Mouse (Mus musculus) cerebral cortex, adult 2 months (tissue): ENCODE data around the gene Uckl1.

ENCODE experiments used
- WGBS: fragments of 180-500 bp; shearing (Covaris S2); methylation state at CpG from one replicate; pipeline ENCODE4 v1.1.7; 2018; 5-methylcytosine and 5-hydroxymethylcytosine counted together

The Uckl1 gene

DNA sequence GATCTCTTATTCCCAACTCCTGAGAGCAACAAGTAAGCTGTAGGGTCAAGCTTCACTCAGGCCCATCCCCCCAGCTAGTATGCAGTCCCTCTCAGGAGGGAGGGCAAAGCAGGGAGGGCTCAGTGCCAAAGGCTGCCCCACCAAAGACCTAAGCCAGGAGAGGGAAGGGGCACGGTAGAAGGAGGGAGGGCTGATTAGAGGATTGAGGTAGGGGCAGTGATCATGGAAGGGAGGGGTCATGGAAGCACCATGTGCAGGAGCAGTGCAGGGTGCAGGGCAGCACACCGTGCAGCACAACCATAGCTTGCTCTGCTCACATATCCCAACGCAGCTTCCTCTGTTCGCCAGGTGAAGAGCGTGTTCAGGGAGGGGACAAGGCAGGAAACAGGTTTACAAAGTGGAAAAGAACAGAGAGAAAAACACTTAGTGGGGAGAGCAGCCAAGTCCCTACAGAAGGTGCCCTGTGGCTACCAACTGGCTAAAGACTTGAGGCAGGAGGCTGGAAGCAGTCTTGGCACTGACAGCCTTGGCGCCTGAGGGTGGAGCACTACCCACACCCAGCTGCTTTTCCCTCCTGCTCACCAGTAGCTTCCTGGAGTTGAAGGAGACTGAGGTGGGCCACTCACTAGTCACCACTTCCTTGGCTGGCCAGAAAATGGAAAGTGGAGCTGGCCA, 13.6 kb downstream of the Uckl1 start:
- 57% methylated on average over 6 of the region's 6 CpGs for WGBS

DNA sequence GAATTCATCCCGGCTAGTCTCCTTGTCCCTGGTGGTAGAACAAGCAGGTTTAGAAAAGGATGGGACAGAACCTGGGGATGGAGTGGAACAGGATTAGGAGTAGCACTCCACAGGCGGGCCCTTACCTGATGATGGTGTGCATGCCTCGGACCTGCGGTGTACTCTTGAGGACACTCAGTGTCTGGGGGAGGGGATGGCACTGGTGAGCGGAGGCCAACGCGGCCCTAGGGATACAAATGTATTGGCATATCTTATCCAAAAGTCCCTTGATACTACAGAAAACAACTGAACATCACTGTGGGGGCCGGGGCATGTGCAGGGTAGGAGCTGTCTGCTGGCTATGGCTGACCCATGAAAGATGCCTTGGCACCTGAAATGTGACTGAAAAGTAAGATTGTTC, 14.3 kb downstream of the Uckl1 start:
- WGBS = 93% methylated on average over 8 of the region's 8 CpGs

DNA sequence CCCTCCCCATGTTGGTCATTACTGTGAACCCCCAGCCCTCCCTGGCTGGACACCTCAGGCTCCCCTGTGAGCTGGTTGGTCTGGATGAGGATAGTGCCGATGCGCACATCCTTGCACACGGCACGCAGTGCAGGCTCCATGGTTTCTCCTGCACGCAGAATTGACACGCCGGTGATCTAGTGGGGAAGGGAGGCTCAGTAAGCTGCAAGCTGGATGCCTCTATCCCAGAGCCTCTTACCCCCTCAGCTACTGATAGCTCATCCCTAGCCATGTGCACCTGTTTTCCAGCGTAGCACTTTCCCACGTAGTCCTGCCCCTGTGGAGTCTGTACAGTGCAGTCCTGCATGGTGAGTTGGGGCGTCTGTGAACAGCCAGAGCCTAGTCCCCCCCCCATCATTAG, 14.8 kb downstream of the Uckl1 start:
- WGBS = 92% methylated on average over 10 of the region's 10 CpGs

DNA sequence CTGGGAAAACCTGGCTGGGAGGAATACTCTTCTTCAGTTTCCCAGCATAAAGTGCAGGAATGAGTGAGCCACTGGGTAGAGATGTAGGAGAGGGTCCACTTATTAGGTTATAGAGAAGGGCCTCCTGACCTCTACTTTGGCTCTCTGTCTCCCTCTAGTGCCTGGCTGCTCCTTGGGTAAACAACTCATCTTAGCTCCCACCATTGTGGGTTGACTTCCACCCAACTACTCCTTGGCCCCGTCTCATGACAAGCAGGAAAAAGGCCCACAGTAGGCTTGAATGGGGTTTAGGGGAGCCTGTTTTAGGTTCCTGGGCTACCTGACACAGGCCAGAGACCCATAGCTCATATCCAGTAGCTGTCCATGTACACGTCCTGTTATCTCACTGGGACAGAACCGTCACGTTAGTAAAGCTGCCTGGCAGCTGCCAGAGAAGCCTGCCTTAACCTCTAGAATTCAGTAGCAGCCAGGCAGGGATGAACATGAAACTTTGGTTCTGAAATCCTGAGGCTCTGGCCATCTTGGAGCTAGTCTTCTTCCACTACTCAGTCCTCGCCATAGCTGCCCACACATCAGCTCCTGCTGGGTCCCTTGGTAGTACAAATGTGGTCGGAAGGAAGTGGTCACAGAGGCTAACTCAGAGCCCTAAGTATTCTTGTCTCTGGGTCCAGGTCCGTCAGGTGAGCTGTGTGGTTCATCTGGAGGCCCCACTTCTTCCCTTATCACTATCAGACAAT, 16.3 kb downstream of the Uckl1 start:
- WGBS = 82% methylated on average over 7 of the region's 7 CpGs

DNA sequence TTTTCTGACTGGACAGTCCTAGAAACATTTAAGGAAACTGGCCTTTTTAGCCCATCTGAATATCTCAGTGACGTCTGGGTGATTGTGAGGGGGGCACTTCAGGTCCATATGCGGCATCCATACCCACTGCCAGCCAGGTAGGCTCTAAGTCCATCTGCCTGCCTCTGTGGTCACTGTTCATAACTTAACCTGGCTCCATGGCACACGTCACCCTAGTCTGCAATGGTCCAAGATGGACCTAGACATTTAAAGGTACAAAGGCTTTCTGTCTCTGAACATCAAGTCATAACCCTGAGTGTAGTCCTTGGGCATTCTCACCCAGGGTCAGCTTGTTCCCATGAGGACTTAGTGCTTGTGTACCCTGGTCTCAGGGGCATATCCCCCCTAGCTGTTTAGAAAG, 17.4 kb downstream of the Uckl1 start:
- 96% methylated on average over 3 of the region's 3 CpGs for WGBS

DNA sequence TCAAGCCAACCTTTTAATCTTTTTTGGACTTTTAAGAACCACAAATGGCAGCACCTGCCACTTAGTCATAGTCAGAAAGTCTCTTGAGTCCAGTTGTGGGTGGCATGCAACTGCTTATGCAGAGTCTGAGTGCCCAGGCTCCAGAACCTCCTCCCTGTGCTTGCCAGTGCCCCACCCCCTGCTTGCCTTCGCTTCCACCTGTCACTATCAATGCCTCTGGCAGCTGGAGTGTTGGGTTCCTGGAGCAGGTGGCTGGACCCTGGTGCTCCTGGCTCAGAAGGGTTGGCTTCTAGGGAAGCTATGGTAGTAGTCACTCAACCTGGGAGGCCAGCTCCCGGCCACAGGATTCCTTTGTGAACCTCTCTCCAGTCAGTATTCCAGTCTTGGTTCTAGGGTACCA, 34.5 kb downstream of the Uckl1 start:
- 89% methylated on average over 2 of the region's 2 CpGs for WGBS

DNA sequence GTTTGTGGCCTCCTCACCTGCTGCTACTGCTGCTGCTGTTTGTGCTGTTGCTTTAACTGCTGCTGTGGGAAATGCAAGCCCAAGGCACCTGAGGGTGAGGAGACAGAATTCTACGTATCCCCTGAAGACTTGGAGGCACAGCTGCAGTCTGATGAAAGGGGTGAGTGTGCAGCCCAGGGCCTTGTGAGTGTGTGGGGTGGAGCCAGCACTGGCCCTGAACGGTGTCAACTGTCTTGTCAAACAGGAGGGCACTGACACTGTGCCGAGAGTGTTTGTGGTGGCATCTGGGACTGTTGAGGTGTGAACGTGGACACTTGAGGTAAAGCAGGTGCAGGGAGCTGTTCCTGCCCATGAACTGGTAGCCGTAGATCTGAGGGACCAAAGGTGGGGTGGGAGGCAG, 36.0 kb downstream of the Uckl1 start:
- 74% methylated on average over 5 of the region's 5 CpGs for WGBS

DNA sequence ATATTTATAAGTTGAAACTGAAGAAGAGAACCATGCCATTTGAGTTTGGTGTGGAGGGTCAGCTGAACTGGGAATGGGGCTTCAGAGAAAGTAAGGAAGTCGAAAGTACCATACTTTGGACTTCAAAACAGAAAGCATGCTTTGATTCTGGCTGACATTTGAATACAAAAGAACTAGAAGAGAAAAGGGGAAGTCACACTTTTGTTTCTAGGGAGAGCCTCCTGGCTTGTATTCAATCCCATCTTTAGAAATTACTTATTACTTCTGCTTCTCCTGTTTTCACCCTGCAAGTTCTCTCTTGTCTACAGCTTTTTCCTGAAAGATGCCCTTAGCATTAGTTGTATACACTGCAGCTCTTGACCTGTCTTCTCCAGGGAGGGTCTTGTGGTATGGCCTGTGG, 36.5 kb downstream of the Uckl1 start:
- 60% methylated on average over 1 of the region's 1 CpGs for WGBS

DNA sequence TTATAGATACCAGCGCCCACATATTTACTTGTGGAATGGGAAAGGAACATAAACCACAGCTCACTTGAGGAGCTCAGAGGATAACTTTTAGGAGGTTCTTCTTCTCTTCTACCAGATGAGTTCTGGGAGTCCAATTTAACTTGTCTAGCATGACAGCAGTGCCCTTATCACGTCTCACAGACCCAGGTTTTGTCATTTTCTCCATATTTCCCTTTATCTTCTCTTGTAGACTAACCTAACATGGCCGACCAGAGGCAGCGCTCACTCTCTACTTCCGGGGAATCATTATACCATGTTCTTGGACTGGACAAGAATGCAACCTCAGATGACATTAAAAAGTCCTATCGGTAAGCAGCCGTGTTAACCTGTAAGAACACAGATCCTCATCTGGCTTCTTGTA, 38.5 kb downstream of the Uckl1 start:
- 95% methylated on average over 7 of the region's 7 CpGs for WGBS

DNA sequence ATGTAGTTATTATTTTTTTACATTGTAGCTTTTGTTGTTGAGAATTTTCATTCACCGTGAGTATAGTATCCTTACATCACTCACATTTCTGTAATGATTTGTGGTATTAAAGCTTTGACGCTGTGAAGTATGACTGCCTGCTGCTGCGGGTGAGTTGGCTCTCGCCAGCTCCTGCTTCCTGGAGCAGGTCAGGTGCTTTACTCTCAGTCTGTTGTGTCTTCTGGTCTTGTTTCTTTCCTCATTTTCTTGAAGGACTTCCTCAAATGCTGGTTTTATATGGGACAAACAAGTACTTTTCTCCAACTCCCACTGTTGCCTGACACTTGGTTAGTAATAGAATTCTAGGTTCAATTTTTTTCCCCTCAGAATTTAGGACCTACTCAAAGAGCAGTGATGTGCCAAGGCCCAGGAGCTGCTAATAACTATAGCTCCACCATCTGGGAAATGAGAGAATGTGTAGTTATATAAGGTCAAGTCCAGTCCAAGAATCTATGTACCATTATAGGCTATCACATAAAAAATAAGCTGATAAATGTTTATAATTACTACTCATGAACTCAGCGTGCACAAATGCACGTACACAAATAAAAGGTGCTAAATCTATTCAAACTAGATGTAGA, 42.8 kb downstream of the Uckl1 start:
- 68% methylated on average over 6 of the region's 6 CpGs for WGBS

DNA sequence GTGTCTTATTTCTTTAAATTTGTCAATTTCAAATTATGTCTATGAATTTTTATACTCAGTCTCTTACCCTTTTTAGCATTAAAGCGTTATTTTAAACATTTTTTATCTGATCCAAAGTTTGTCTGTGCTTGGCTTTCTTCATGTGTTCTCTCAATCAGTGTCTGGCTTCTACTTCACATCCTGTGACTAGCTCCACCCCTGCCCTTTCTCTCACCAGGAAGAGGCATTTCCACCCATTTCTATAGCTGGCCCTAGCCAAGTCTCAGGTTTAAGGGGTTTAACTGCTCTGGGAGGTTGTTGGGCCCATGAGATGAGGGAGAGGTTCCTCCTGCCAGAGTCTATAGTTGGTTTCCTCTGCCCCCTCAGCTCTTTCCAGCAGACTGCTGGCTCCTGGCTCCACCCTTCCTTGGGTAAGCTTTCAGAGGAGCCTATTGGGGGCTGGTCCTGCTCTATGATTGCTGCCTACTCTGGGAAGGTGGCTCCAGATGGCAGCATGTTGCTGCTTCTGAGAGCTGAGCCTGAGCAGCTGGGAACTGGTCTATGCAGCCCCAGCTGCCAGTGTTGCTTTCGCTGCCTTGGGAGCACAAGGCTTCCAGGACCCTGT, 47.1 kb downstream of the Uckl1 start:
- 33% methylated on average over 2 of the region's 2 CpGs for WGBS

DNA sequence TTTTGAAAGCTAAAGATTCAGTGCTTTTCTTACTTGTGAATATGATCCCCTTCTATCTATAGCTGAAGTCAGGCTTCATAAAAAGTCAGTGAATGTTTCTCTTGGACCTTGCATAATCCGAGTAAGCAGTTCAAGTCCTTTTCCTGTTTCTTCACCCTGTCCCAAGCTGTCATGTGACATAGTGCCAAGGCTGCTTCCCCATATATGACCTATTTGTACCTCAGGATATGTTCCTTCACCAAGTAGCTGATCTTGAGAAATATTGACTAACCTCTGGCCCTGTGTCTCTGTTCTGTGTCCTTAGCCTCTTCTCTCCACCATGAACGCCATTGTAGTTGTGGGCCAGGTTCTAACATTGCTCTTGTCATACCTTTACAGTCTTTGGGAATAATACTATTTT, 48.3 kb downstream of the Uckl1 start:
- WGBS = 81% methylated on average over 2 of the region's 2 CpGs

DNA sequence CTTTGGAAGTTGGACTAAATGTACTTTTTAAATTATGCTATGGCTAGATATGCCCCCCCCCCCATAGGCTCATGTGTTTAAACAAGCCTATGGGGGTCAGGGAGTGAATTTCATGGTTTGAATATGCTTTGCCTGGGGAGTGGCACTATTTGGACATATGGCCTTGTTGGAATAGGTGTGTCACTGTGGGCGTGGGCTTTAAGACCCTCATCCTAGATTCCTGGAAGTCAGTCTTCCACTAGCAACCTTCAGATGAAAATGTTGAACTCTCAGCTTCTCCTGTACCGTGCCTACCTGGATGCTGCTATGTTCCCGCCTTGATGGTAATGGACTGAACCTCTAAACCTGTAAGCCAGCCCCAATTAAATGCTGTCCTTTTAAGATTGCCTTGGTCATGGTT, 52.1 kb downstream of the Uckl1 start:
- WGBS = 96% methylated on average over 3 of the region's 3 CpGs

DNA sequence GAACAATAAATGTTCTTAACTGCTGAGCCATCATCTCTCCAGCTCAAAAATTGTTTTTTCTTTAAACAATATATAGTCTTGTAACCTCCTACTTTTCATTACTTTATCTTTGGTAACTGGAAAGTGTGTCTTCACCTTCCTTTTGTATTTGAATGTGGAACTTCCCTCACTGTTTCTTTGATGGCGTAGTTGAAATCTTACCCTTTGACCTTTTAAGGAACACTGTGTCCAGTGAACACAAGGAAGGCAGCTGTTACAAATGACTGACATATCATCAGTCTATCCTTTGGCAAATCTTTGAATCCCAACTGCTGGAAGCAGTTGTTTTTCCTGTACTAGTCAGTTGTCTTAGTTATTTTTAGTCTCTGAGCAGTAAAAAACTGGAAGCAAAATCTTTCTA, 55.6 kb downstream of the Uckl1 start:
- 92% methylated on average over 1 of the region's 1 CpGs for WGBS

DNA sequence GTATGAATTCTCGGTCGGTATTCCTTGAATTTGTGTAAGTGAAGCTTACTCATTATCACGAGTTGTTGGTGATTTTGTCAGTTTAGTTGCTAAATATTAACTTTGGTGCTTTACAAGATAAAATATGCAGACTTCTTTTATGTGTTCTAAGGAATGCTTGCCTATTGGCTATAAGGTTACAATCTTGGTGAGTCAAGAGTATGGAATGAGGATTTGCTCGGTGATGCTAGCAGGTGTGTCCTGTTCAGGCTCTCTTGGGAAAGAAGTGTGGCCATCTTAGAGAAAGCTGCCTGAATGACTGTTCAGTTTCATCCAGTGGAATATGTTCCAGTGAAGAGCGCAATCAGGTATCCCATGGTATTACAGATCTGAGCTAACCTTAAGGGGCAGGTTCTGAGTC, 59.2 kb downstream of the Uckl1 start:
- WGBS = 55% methylated on average over 5 of the region's 5 CpGs

DNA sequence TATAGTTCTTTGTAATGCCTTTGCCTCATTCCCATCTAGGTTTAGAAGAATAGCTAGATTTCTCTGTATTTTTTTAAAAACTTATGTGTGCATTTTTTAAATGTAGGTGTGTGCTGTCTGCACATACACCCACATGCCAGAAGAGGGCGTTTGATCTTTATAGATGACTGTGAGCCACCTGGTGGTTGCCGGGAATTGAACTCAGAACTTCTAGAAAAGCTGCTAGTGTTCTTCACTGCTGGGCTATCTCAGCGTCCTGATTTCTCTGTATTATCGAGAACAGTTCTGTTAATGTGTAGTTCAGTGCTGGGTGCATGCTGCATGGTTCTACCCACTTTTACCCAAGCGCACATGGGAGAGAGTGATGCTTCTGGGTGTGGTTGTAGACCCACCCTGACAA, 61.9 kb downstream of the Uckl1 start:
- WGBS = 59% methylated on average over 5 of the region's 5 CpGs

DNA sequence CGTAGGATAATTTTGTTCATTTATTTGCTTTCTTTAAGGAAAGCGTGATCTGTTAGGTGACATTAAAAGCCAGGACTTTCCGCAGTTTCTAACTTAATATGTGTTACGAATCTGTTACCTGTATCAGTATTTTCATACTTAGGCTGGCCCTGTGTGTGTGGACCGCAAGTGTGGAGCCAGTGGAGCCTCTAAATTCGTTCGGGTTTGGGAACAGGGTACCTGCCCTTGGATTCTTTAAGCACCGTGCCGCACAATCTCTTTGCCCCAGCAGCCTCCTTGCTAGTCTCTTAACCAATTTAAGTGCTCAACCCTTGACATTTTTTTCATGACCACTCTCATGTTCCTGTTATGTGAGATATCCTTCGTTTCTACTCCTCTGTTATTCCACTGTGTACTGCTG, 63.2 kb downstream of the Uckl1 start:
- 31% methylated on average over 10 of the region's 10 CpGs for WGBS

DNA sequence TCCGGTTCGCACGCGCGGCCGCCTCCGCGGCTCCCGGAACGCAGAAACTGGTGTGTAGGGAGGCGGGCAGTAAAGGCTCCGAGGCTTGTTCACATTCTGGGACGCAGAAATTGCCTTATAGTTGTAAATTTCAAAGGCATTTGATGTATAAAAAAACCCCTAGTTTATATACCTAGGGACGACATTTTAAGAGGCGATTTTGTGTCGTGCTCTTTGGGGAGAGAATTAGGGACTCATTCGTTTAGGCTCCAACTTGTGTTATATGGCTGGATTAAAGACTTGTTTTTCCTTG, 63.8 kb downstream of the Uckl1 start:
- WGBS = under 1% methylated on average over 17 of the region's 17 CpGs

DNA sequence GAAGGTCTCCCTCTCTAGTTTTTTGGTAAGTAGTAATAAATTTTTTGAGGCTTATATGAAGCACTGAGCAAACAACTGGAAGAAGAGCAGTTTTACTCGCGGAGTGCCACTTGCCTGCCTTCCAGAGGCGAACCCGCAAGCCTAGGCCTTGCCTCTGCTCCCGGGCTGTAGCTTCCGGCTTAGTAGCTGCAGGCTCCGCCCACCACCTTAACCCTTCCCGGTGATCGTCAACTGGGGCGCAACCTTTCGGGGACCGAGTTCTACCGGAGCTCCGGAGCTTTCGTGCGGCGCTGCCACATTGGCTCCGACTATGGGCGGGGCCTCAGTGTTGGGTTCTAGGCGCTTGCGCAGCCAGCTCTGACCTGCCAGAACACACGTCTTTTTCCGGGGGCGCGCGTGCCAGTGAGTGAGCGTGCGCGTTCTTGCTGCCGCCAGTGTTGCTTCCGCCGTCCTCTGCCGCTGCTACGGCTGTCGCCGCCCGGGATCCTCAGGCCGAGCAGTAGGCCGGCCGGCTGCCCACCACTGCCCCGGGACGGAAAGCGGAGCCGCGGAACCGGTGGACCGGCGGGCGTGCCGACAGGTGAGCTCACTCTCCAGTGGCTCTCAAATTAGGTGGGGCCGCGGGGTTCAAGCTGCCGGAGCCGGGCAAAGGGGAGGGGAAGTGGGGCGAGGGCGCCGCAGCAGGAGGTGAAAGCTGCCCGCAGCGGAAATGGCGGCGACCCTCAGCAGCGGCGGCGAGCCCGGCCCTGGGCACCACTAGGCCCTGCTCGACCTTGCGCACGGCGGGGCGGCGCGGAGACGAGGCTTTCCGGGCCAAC, 64.4 kb downstream of the Uckl1 start, which contains the start of gene Dnajc5:
Dnajc5 (plus strand) TSS at position 368 of the 818 bp plus-strand sequence.
- WGBS = under 1% methylated on average over 74 of the region's 74 CpGs

DNA sequence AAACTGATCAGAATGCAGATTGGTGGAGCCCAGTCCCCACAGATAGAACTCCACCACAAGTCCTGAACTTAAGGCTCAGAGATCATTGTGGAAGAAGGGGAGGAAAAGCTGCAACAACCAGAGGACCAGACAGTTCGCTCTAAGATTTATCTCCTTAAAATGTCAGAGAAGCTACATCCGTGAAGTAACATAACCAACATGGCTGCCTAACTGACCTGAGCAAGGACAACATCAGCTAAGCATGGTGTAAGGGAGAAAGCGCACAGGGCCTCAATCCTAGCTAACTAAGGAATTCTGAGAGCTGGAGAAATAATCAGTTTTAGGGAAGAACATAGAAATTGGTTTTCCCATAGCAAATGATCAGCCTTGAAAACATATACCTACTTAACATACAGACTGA, 65.5 kb downstream of the Uckl1 start:
- WGBS = 80% methylated on average over 3 of the region's 3 CpGs
